Mouse (Mus musculus): ENCODE measurements around the gene Dnajb4.

- TF ChIP-seq POLR2A (IDR thresholded peaks at IDR 0.05; ENCODE audit: borderline replicate concordance, extremely low read depth, insufficient read depth, insufficient read length, poor library complexity, severe bottlenecking) = no peak
- no peak for TF ChIP-seq CTCF (IDR thresholded peaks at IDR 0.05; ENCODE audit: borderline replicate concordance, extremely low read depth, insufficient read depth, insufficient read length)
Measured at GRCm38 (mm10) chr3:152147085-152147831, 62.8 kb downstream of the Dnajb4 start.
